Mouse (Mus musculus) embryonic facial prominence, embryonic 14.5 days (tissue): ENCODE measurements around the gene Olfr1493-ps1. TPM values are rescaled to one million over a fixed set of nuclear protein-coding genes. Genes with fewer than 3 reads are reported as not detected.

ENCODE experiments used
- polyA plus RNA-seq: library from polyadenylated mRNA; unstranded; fragments of >200 nt; fragmentation: Nextera tagmentation; extraction: Ambion mirVana; gene quantifications from 2 replicates; pipeline ENCODE4 v1.2.1, GENCODE M21; 2014

Olfr1493-ps1 gene
- polyA plus RNA-seq, 1 experiment from 2014 or later: 0.10 TPM

Other genes starting within 250 kb of the Olfr1493-ps1 start
- not detected in 2 replicates for gene Olfr1475, start 243.1 kb upstream of the Olfr1493-ps1 start, polyA plus RNA-seq
- gene Olfr1477, start 222.7 kb upstream of the Olfr1493-ps1 start, polyA plus RNA-seq: not detected in 2 replicates
- not detected in 2 replicates for gene Olfr1480, start 195.4 kb upstream of the Olfr1493-ps1 start, polyA plus RNA-seq
- gene Olfr1484, start 139.8 kb upstream of the Olfr1493-ps1 start, polyA plus RNA-seq: not detected in 2 replicates
- not detected in 2 replicates for gene Olfr1487, start 105.9 kb upstream of the Olfr1493-ps1 start, polyA plus RNA-seq
- gene Olfr1489, start 91.7 kb upstream of the Olfr1493-ps1 start, polyA plus RNA-seq: not detected in 2 replicates
- gene Olfr1490, start 72.2 kb upstream of the Olfr1493-ps1 start, polyA plus RNA-seq: not detected in 2 replicates
- not detected in 2 replicates for gene Olfr1491, start 26.0 kb upstream of the Olfr1493-ps1 start, polyA plus RNA-seq
- not detected in 2 replicates for gene Olfr1494, start 16.4 kb downstream of the Olfr1493-ps1 start, polyA plus RNA-seq
- not detected in 2 replicates for gene Olfr1495, start 41.3 kb downstream of the Olfr1493-ps1 start, polyA plus RNA-seq
- gene Olfr1496, start 54.6 kb downstream of the Olfr1493-ps1 start, polyA plus RNA-seq: not detected in 2 replicates
- 0.13 TPM in 1 of 2 replicates, not detected in the other for gene Olfr1497, start 74.9 kb downstream of the Olfr1493-ps1 start, polyA plus RNA-seq
- not detected in 2 replicates for gene Olfr1499, start 96.2 kb downstream of the Olfr1493-ps1 start, polyA plus RNA-seq
- gene Olfr1500, start 107.2 kb downstream of the Olfr1493-ps1 start, polyA plus RNA-seq: not detected in 2 replicates
- gene Olfr1501, start 127.4 kb downstream of the Olfr1493-ps1 start, polyA plus RNA-seq: 0.14 TPM in 1 of 2 replicates, not detected in the other
- gene Olfr1502, start 138.5 kb downstream of the Olfr1493-ps1 start, polyA plus RNA-seq: not detected in 2 replicates
- gene Olfr1504, start 174.7 kb downstream of the Olfr1493-ps1 start, polyA plus RNA-seq: not detected in 2 replicates
- gene Olfr1505, start 190.3 kb downstream of the Olfr1493-ps1 start, polyA plus RNA-seq: not detected in 2 replicates